Mouse (Mus musculus): ENCODE results near the gene Grik1. TPM values are rescaled to one million over a fixed set of nuclear protein-coding genes. Genes with fewer than 3 reads are reported as not detected.
A peak's percentile ranks its signal among the peaks of the same experiment; 100 is the strongest.

The Grik1 gene
- total RNA-seq, 2 experiments from 2014 or later: 20.7 to 21.3 TPM

- no peak for DNase-seq (ENCODE audit: low spot score in 2 of 2)
- intact Hi-C loops (cut with DNase I): no loop called here
These were observed 373.6 kb downstream of the Grik1 start for GRCm38 (mm10) chr16:87916209-87917156.

GRCm38 (mm10) chr16:87915156-87915555 lies 374.9 kb downstream of the Grik1 start:
- peak in 1 of 2 experiments; percentile 51 for DNase-seq (ENCODE audit: low spot score in 2 of 2)
- intact Hi-C loops (cut with DNase I): no loop called here

- no peak for DNase-seq (ENCODE audit: low spot score in 2 of 2)
- intact Hi-C loops (cut with DNase I): no loop called here
These were observed 376.3 kb downstream of the Grik1 start for GRCm38 (mm10) chr16:87913781-87914180.

- no peak for DNase-seq (ENCODE audit: low spot score in 2 of 2)
- intact Hi-C loops (cut with DNase I): no loop called here
These were observed 378.9 kb downstream of the Grik1 start for GRCm38 (mm10) chr16:87911201-87911600.

- DNase-seq (ENCODE audit: low spot score in 2 of 2): peak in 1 of 2 experiments; percentile 45
- intact Hi-C loops (cut with DNase I): no loop called here
These were observed 388.0 kb downstream of the Grik1 start for GRCm38 (mm10) chr16:87902049-87902448.

- DNase-seq (ENCODE audit: low spot score in 2 of 2): no peak
- intact Hi-C loops (cut with DNase I): no loop called here
These were observed 388.9 kb downstream of the Grik1 start for GRCm38 (mm10) chr16:87901189-87901588.

- no peak for DNase-seq (ENCODE audit: low spot score in 2 of 2)
- intact Hi-C loops (cut with DNase I): no loop called here
These were observed 414.1 kb downstream of the Grik1 start for GRCm38 (mm10) chr16:87875927-87876326.

- DNase-seq (ENCODE audit: low spot score in 2 of 2): peak in 1 of 2 experiments; percentile 80
- intact Hi-C loops (cut with DNase I): loop anchor here (5.0 kb wide), 2 partner anchors 83 to 323 kb away; no protein-coding TSS in a partner anchor
These were observed 425.5 kb downstream of the Grik1 start for GRCm38 (mm10) chr16:87864526-87864925.

- no peak for DNase-seq (ENCODE audit: low spot score in 2 of 2)
- intact Hi-C loops (cut with DNase I): loop anchor here (5.0 kb wide), 2 partner anchors 86 to 326 kb away; no protein-coding TSS in a partner anchor
These were observed 428.3 kb downstream of the Grik1 start for GRCm38 (mm10) chr16:87861722-87862121.

- intact Hi-C loops (cut with DNase I): no loop called here
- DNase-seq (ENCODE audit: low spot score in 2 of 2): no peak
These were observed 436.5 kb downstream of the Grik1 start for GRCm38 (mm10) chr16:87853451-87854085.

GRCm38 (mm10) chr16:87851550-87851949 lies 438.5 kb downstream of the Grik1 start:
- no peak for DNase-seq (ENCODE audit: low spot score in 2 of 2)
- intact Hi-C loops (cut with DNase I): no loop called here

GRCm38 (mm10) chr16:87848799-87849198 lies 441.3 kb downstream of the Grik1 start:
- intact Hi-C loops (cut with DNase I): no loop called here
- DNase-seq (ENCODE audit: low spot score in 2 of 2): no peak

Other genes starting within 250 kb of the Grik1 start
- not detected for gene Cldn17, start 216.7 kb upstream of the Grik1 start, total RNA-seq (2021)